Mouse (Mus musculus) heart, postnatal 0 days (tissue): ENCODE measurements at regions not wholly inside any gene's neighbourhood (a gene's known extent, or its start where the extent isn't known, plus 50 kb on each side); places are given as distances from the start of the nearest gene placed in this dataset.
A peak's percentile ranks its signal among the peaks of the same experiment; 100 is the strongest.

ENCODE experiments used
- ATAC-seq: fragments of 200-750 bp; cut with Nextera tagmentation; 2 replicates; pipeline ENCODE4 v1.8.0; 2017; ENCODE audit warnings: low read depth, moderate number of reproducible peaks, moderate library complexity; ENCODE audit not compliant: insufficient read depth
- DNase-seq: peaks from one replicate; pipeline ENCODE4 v3.0.0-alpha.2; 2016; ENCODE audit warnings: low spot score
- H3K27ac ChIP-seq: fragments of 300-500 bp; sonication (generic); 2 replicates; pipeline ENCODE4 v1.5.1; 2014; ENCODE audit warnings: low read depth, mild to moderate bottlenecking
- H3K27me3 ChIP-seq: fragments of 300-500 bp; sonication (generic); 2 replicates; pipeline ENCODE4 v1.6.1; 2014; ENCODE audit warnings: low read length, mixed read lengths; ENCODE audit not compliant: control insufficient read depth, insufficient read depth
- H3K36me3 ChIP-seq: fragments of 300-500 bp; sonication (generic); replicated peaks from 2 replicates; pipeline ENCODE4 v1.6.1; 2014; ENCODE audit warnings: low read length, mixed read lengths; ENCODE audit not compliant: control insufficient read depth, insufficient read depth
- H3K4me1 ChIP-seq: fragments of 300-500 bp; sonication (generic); 2 replicates; pipeline ENCODE4 v1.6.1; 2014; ENCODE audit warnings: antibody characterized with exemption; ENCODE audit not compliant: control insufficient read depth, insufficient read depth
- H3K4me2 ChIP-seq: fragments of 300-500 bp; sonication (generic); 2 replicates; pipeline ENCODE4 v1.6.1; 2014; ENCODE audit warnings: low read depth, mild to moderate bottlenecking, low read length, moderate library complexity
- H3K4me3 ChIP-seq: fragments of 300-500 bp; sonication (generic); 2 replicates; pipeline ENCODE4 v1.5.1; 2014; ENCODE audit warnings: low read depth, low read length
- H3K9ac ChIP-seq: fragments of 300-500 bp; sonication (generic); replicated peaks from 2 replicates; pipeline ENCODE4 v1.6.1; 2014; ENCODE audit warnings: low read depth, low read length, mixed read lengths
- H3K9me3 ChIP-seq: fragments of 300-500 bp; sonication (generic); replicated peaks from 2 replicates; pipeline ENCODE4 v1.6.1; 2016; ENCODE audit warnings: low read length; ENCODE audit not compliant: control insufficient read depth
- CTCF ChIP-seq: IDR thresholded peaks from 2 replicates; pipeline ENCODE4 v1.5.1; 2016; ENCODE audit warnings: antibody characterized with exemption, control low read depth, low read depth
- EP300 ChIP-seq: IDR thresholded peaks from 2 replicates; pipeline ENCODE4 v1.6.1; 2016; ENCODE audit warnings: antibody characterized with exemption, low read depth
- WGBS: fragments of 180-500 bp; shearing (Covaris S2); extraction: QIAGEN DNeasy Blood & Tissue Kit; methylation state at CpG from one replicate; pipeline ENCODE4 v1.1.7; 2014; 5-methylcytosine and 5-hydroxymethylcytosine counted together

GRCm38 (mm10) chr12:25160990-25161843, 64.3 kb upstream of the Id2 start:
- DNase-seq (peak; percentile 40), ATAC-seq (peak; percentile 69)
- TF ChIP-seq EP300: no peak
- TF ChIP-seq CTCF: peak; percentile 46
- Histone ChIP-seq H3K4me3 (no peak overlapping the region), H3K4me1 (peaks cover 32% of the 10 kb centered on the region), H3K9me3 (no peaks in the 10 kb centered on the region), H3K4me2 (no peak overlapping the region), H3K27ac (no peak overlapping the region), H3K9ac (no peak overlapping the region), H3K27me3 (no peaks in the 10 kb centered on the region), H3K36me3 (no peaks in the 10 kb centered on the region)
- WGBS: 53% methylated on average over 15 of the region's 15 CpGs

GRCm38 (mm10) chr12:25159091-25159490, 62.2 kb upstream of the Id2 start:
- DNase-seq: no peak
- Histone ChIP-seq H3K9ac (no peak overlapping the region), H3K27ac (no peak overlapping the region), H3K4me2 (no peak overlapping the region), H3K27me3 (no peaks in the 10 kb centered on the region), H3K36me3 (no peaks in the 10 kb centered on the region), H3K4me1 (peaks cover 28% of the 10 kb centered on the region), H3K9me3 (no peaks in the 10 kb centered on the region), H3K4me3 (no peak overlapping the region)
- TF ChIP-seq EP300 (no peak), CTCF (no peak)
- ATAC-seq: no peak
- WGBS: 84% methylated on average over 6 of the region's 6 CpGs

GRCm38 (mm10) chr12:25157238-25157637, 60.3 kb upstream of the Id2 start:
- no peak for ATAC-seq
- Histone ChIP-seq H3K27ac (no peak overlapping the region), H3K9me3 (no peaks in the 10 kb centered on the region), H3K4me3 (no peak overlapping the region), H3K9ac (no peak overlapping the region), H3K4me2 (no peak overlapping the region), H3K36me3 (no peaks in the 10 kb centered on the region), H3K27me3 (no peaks in the 10 kb centered on the region), H3K4me1 (peaks cover 14% of the 10 kb centered on the region)
- no peak for TF ChIP-seq EP300
- no peak for TF ChIP-seq CTCF
- WGBS: 85% methylated on average over 5 of the region's 5 CpGs
- no peak for DNase-seq

DNA sequence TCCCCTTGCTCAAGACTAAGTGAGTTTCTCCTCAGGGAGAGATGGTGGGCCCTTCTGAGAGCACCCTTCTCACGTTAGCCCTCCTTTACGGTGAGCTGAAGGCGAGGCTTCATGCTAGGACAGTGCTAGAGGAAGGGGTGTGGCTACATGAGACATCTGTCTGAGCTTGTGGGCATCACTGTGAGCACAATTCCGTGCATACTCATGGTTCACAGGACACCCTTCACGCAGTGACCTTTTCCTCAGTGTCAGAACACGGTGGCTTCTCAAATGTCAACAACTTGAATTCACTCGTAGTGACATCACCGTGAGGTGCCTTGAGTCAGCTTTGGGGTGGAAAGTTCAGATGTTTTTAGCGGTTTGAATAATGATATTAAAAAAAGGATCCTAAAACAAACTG, 58.5 kb upstream of the Id2 start:
- no peaks in the 10 kb centered on the region for H3K36me3 ChIP-seq
- H3K9ac ChIP-seq: no peak overlapping the region
- H3K4me1 ChIP-seq: no peaks in the 10 kb centered on the region
- no peak overlapping the region for H3K4me2 ChIP-seq
- no peak overlapping the region for H3K27ac ChIP-seq
- H3K9me3 ChIP-seq: no peaks in the 10 kb centered on the region
- no peak for TF ChIP-seq EP300
- no peak for TF ChIP-seq CTCF
- H3K27me3 ChIP-seq: no peaks in the 10 kb centered on the region
- WGBS: 54% methylated on average over 9 of the region's 9 CpGs
- DNase-seq: no peak
- no peak overlapping the region for H3K4me3 ChIP-seq
- ATAC-seq: no peak

DNA sequence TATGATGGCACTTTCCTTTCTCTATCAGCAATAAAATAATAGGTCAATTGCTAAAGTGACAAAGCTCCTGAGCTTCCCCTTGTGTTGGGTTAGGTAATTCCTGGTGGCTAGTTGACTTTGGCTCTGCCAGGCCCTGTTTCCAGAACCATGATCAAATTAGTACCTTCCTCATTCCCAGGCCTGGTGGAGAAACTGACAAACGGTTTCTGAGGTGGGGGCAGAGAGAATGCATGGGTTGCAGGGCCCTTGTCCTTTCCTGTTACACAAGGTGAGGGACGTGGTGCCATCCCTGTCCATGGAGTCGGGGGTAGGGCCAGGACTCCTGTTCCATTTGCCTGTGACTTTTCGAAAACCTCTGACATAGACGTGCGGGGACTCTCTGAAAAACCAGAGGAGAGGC, 51.2 kb upstream of the Id2 start:
- no peak for DNase-seq
- TF ChIP-seq CTCF: no peak
- TF ChIP-seq EP300: no peak
- no peak overlapping the region for H3K4me2 ChIP-seq
- no peaks in the 10 kb centered on the region for H3K36me3 ChIP-seq
- H3K4me3 ChIP-seq: no peak overlapping the region
- no peaks in the 10 kb centered on the region for H3K9me3 ChIP-seq
- no peaks in the 10 kb centered on the region for H3K4me1 ChIP-seq
- no peak overlapping the region for H3K27ac ChIP-seq
- ATAC-seq: no peak
- H3K27me3 ChIP-seq: no peaks in the 10 kb centered on the region
- 84% methylated on average over 6 of the region's 6 CpGs for WGBS
- H3K9ac ChIP-seq: no peak overlapping the region
